Mouse (Mus musculus) embryonic stem cell, embryonic (primary cell): ENCODE results near the gene Rab38.

Source experiments
- CTCF ChIA-PET, 4 experiments: fragments of 300-600 bp in 2 of 4; fragments of 350-600 bp in 2 of 4; sonication (Branson Sonifier 250); formaldehyde crosslinking; loops; one replicate each; lab custom pipeline; 2022; ENCODE audit warnings: inconsistent platforms in 2 of 4; lab: Charles Lee
- POLR2A ChIA-PET, 4 experiments: fragments of 300-600 bp in 2 of 4; fragments of 350-600 bp in 2 of 4; sonication (Branson Sonifier 250); formaldehyde crosslinking; loops; one replicate each; lab custom pipeline; 2022; ENCODE audit warnings: antibody characterized with exemption in 4 of 4, inconsistent platforms in 1 of 4; lab: Charles Lee

The Rab38 gene

DNA sequence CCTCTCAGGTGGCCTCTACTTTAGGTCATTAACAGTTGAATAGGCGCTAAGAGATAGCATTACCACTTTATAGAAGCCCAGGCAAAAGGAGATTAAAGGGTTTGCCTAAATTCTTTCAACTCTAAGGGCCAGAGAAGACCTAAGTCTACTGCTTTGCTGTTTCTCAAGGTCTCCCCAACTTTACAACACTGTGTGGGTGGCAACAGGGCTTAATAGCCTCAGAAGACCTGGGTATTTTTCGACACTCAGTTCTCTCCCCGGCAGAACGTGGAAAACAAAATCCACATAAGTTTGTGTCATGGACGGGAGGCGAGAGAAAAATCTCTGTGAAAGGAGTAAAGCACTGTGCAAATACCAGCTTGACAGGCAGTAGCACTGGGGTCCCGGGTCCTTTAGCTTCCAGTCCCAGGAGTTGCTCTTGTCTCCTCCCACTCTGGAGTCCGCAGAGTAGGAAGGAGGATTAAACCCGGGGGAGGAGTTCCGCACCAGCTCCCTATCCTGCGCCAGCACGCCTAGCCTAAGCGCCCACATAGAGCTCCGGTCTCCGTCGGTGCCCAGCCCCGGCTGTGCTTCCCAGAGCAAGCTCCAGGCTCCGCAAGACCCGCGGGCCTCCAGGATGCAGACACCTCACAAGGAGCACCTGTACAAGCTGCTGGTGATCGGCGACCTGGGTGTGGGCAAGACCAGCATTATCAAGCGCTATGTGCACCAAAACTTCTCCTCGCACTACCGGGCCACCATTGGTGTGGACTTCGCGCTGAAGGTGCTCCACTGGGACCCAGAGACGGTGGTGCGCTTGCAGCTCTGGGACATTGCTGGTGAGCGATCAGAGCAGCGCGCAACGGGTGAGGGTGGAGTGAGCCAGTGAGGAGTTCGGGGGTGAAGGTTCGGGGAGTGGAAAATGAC lies at the start of gene Rab38:
Rab38 (plus strand) TSS at position 488 of the 906 bp plus-strand sequence.
- ChIA-PET POLR2A (interaction anchor here in 2 of 4 experiments (0.6 to 1.2 kb wide), 5 partner anchors 9 to 657 kb away, joined by 3 to 6 read pairs (median 4); no protein-coding TSS in a partner anchor), CTCF (no interaction called here)

DNA sequence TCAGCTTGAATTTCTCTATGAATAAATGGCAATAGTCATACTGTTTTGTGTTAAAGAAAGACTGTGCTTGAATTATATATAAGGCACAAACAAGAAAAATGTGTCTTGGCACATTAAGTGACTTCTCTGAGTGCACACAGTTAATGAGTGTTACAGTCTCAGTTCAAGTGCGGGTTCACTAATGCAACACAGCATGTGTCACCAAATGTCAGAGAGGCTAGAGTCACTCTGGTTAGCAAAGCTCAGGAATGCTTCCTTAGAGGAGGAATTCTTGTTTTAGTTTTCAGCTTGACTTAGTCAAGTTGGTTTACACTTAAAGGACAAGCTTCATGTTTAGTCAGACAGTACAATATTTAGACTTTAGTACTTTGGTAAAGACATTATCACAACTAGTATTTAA lies 35.5 kb upstream of the Rab38 start:
- ChIA-PET POLR2A (interaction anchor here in 1 of 4 experiments (0.6 kb wide), 1 partner anchor 1007 kb away, joined by 4 read pairs; no protein-coding TSS in a partner anchor), CTCF (no interaction called here)

DNA sequence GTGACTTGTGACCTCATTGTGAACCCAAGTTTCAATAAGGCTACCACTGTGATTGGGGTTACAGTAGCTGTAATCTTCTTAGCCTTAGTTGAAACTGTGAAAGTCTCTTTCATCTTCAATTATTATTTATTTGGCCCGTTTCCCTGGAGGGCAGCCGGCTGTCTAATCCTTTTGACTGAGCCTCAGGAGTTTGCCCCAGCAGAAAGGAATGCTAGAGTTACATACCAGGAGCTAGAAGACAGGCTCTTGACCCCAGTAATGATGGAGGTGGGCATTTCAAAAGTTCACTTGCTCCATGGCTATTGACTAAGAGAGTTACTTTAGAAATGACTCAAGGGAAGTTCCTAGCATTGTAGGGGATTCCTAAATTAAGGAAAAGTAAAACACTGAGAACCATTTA lies 34.3 kb upstream of the Rab38 start:
- ChIA-PET POLR2A (no interaction called here), CTCF (interaction anchor here in 1 of 4 experiments (0.6 kb wide), 1 partner anchor 773 kb away, joined by 3 read pairs; no protein-coding TSS in a partner anchor)

DNA sequence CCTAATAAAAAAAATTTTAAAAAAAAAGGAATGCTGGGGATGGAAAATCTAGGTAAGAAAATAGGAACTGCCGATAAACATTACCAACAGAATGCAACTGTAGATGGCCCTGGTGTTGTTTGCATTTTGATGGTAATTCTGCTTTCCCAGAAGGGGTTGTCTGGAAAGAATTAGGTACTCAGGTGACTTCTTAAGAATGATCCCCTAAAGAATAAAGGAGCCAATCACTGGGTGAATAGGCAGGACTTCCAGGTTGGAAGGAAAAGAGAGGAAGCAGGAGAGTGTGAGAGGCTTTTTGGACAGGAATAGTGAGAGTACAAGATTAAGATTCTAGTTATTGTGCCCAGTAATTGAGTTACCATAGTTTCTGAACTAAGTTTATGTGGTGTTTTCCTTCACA lies 24.8 kb upstream of the Rab38 start:
- ChIA-PET POLR2A (no interaction called here), CTCF (no interaction called here)

DNA sequence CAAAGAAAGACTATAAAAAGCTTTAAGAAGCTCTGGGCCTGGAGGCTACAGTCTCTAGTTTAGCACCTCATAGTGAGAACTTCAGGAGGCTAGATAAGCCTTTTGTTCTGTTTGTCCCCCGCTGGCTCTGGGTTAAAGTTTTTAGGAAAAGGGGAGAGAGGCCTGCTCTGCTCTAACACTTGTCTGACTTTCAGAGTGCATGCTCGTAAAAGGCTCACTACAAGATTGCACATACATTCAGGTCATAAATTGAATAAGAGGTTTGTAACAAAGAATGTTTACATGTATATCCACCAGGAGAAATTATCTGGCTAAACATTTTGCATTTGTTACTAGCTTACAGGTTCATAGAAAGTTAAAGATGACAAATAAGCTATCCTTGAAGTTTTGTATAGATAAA lies 23.6 kb upstream of the Rab38 start:
- CTCF ChIA-PET, result no interaction called here
- POLR2A ChIA-PET, result interaction anchor here in 1 of 4 experiments (0.5 kb wide), 1 partner anchor 1020 kb away, joined by 5 read pairs; no protein-coding TSS in a partner anchor

DNA sequence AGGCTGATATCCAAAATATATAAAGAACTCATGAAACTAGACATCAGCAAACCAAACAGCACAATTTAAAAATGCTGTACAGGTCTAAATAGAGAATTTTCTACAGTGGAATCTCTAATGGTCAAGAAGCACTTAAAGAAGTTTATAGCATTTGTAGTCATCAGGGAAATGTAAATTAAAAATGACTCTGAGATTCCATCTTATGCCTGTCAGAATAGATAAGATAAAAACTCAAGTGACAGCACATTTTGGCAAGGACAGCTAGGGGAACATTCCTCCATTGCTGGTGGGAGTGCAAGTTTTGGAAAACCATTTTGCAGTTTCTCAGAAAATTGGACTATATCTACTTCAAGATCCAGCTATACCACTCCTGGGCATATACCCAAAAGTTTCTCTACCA lies 8.3 kb upstream of the Rab38 start:
- CTCF ChIA-PET, result no interaction called here

DNA sequence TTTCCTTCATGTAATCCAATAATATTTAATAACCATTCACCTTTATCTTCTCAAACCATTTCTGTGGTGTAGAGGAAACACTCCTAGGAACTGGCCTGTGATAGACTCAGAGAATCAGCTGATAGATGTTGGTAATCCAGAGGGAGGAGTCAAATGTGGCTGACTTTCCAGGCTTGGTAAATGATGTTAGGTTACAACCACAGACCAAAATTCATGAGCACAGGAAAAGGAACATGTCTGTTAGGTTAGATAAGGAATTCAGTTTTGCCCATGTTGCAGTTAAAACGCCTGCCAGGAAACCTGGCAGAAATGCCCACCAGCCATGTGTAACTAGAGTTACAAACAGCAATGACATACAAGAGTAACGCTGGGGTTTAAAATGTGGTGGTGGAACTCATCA lies 6.2 kb upstream of the Rab38 start:
- POLR2A ChIA-PET, result no interaction called here
- CTCF ChIA-PET, result no interaction called here

More for the DNA sequence above, 8.3 kb upstream of the Rab38 start:
- POLR2A ChIA-PET, result interaction anchor here in 1 of 4 experiments (1.7 kb wide), 1 partner anchor 8 kb away, joined by 6 read pairs; the partner anchor contains the start of gene Rab38

DNA sequence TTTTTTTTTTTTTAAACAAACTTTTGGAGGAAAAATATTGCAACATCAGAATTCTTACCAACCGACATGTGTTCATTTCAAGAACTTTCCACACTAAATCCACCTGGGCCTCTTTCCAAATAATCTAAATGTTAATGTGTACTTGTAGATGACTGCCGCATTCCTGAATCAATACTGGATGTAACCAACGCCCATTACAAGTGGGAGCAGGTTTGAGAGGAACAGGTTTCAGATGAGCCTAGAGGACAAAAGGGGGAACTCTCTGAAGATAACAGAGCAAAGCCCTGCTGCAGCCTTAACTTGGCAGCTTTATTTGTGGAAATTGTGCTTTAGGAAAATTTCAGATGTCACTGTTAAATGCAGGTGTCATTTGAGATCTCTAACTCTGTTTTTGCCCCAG lies 4.3 kb upstream of the Rab38 start:
- ChIA-PET CTCF (no interaction called here), POLR2A (interaction anchor here in 1 of 4 experiments (0.6 kb wide), 1 partner anchor 10 kb away, joined by 5 read pairs; no protein-coding TSS in a partner anchor)

DNA sequence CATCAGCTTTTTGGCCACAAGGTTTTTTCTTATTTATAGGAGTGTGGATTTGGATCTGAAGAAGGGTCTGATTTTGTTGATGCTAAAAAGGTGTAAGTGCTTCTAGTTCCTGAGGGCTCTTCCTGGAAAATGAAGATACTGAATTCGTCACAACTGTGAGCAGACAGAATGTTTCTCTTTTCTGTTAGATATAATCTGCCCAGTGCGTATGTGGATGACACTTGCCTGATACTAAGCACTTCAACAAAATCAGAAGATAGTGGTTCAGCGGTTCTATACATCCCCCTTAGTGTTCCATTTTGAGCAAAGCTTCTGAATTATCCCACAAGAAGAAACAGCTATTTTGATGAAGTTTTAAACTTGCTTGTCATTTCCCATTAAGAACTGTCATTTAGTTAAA lies 2.6 kb upstream of the Rab38 start:
- CTCF ChIA-PET, result no interaction called here
- POLR2A ChIA-PET, result interaction anchor here in 1 of 4 experiments (1.0 kb wide), 1 partner anchor 44 kb away, joined by 3 read pairs; no protein-coding TSS in a partner anchor

DNA sequence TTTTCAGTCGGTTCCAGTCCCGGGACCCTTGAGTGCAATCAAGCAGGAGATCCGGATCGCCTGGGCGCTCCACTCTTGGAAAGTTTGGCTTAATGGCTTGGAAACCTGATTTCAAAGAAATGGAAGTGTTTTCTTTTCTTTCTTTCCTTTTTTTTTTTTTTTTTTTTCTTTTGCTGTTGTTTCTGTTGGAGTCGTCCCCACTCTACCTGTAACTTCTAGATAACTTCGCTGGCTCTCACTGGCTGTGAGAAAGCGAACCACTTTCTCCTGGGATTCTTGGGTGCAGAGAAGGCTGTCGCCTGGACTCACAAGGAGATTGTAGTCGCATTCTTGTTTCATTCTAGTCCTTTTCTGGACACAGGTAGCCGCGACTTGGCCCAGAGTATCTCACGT lies 615 bp downstream of the Rab38 start:
- POLR2A ChIA-PET, result interaction anchor here in 2 of 4 experiments (0.6 to 1.2 kb wide), 3 partner anchors 10 to 658 kb away, joined by 3 to 6 read pairs (median 4); no protein-coding TSS in a partner anchor

DNA sequence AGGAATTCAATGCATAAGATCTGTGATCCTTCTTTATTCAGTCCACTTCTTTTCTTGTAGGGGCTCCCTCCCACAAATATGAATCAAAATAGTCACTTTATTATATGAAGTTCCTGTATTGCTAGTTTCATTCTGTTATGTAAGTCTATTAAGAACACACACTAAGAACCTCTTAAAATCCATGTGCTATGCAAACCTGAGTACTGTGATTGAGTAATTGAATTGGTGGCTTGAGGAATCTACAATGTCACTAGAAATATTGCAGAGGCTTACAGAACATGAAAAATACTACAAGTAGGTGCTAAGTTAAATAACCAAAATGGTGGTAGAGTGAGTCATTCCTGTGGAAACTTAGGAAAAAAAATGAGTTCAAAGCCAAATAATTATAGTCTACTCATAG lies 10.2 kb downstream of the Rab38 start:
- POLR2A ChIA-PET, result no interaction called here

More for the DNA sequence above, 615 bp downstream of the Rab38 start:
- CTCF ChIA-PET, result no interaction called here

DNA sequence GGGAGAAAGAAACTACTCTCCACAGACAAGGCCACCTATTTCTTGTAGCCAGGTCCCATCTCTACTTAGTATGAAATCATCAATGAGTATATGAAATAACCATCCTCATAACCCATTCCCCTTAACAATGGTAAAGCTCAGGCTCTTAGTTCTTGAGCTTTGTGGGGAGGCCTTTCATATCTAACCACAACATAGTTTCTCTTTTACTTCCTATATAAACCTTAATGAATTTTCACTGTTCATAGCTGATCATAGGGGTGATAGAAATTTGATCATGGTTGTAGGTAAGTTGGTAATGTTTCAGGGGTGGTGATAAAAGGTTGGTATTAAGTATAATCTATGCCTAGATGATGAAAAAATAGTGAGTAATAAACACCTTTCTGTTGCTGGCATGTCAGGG lies 12.6 kb downstream of the Rab38 start:
- ChIA-PET CTCF (no interaction called here), POLR2A (no interaction called here)

More for the DNA sequence above, 10.2 kb downstream of the Rab38 start:
- CTCF ChIA-PET, result interaction anchor here in 1 of 4 experiments (0.6 kb wide), 1 partner anchor 149 kb away, joined by 4 read pairs; no protein-coding TSS in a partner anchor

DNA sequence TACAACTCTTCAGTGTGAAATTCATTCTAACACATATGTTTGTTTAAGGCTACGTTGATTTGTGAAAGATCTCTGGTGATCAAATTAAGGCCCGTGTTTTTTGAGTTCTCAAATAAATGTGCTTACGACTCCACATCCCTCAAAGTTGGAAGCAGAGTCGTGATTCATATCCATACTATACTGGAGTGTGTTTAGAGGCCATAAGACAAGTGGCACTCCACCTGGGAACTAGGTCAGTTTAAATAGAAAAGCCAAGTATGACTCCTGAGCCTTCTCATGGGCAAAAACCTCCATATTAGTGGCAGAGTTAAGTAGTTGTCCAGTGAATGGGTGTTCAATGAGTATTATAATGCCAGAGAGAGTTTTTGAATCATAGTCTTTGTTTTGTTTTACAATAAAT lies 13.4 kb downstream of the Rab38 start:
- ChIA-PET CTCF (no interaction called here), POLR2A (no interaction called here)

DNA sequence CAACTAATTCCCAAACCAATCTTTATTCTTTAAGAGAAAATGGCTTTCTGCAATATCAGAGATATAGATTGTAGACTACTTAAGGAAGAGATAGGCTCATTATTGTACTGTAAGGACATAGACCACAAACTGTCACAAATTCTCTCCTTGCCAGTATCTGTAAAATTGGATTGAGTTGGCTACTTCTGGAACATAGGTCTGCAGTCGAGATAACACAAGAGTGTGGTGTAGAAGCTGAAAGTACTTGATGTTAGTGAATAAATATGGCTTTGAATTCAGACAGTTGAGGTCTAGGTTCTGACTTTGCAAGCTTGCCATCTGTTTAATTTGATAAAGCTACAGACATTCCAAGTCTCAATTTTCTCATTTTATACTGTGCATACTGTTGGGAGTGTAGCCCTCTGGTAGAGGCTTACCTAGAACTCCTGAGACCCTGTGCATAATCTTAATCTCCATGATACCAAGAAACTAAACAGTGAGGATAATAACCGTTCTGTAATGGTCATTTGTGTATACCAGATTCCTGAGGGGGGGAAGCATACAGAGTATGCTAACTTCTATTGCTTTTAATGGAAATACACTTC lies 15.3 kb downstream of the Rab38 start:
- ChIA-PET CTCF (no interaction called here), POLR2A (no interaction called here)

DNA sequence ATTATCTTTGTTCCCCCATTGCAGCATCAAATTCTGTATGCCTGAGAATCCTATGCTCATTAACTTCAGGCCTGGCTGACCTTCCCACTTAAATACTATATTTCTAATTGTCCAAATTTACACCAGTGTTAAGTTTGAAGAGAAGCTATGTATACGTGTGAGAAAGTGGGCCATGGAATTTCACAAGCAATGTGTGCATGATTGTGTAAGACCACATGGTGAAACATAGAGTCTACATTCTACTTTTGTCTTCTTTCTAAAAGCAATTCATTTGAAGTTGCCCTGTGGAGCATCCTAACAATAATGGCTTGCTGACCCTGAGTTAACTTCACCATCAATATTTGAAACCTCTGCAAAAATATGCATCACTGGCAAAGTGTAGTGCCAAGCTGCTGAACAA lies 23.2 kb downstream of the Rab38 start:
- CTCF ChIA-PET, result no interaction called here
- POLR2A ChIA-PET, result no interaction called here

DNA sequence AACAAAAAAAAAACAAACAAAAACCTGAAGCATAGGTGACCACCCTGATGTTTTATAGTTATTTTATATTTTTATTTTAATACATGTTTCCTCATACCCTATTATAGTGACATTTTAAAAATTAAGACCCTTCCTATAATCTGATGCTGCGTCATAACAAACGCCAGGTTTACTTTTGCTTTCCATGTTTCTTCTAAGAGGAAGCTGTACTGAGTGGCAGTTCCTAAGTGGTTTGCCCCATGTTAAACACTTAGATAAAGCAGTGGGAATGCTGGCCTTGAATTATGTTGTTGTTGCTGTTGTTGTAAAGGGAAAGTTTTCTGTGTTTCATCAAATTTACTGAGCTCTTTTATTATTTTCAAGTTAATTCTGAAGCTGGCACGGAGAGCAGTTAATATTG lies 27.8 kb downstream of the Rab38 start:
- ChIA-PET POLR2A (no interaction called here), CTCF (no interaction called here)

DNA sequence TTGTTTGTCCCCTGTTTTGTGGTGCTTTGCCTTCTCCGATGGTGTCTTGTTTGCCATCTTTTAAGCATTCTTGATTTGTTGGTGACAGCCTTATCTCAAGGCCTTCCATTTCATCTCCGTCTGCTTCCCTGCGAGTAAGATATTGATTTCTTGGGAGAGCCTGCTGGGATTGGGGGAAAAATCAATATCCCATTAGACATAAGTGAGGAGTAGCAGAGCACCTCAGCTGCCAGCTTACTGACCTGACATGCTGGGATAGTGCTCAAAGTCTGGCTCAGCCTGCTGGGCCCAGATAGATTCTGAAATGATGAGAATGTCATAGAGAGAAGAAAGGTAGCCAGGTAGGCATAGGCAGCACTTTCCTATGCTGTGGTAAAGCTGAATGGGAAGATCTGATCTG lies 37.7 kb downstream of the Rab38 start:
- CTCF ChIA-PET, result no interaction called here

DNA sequence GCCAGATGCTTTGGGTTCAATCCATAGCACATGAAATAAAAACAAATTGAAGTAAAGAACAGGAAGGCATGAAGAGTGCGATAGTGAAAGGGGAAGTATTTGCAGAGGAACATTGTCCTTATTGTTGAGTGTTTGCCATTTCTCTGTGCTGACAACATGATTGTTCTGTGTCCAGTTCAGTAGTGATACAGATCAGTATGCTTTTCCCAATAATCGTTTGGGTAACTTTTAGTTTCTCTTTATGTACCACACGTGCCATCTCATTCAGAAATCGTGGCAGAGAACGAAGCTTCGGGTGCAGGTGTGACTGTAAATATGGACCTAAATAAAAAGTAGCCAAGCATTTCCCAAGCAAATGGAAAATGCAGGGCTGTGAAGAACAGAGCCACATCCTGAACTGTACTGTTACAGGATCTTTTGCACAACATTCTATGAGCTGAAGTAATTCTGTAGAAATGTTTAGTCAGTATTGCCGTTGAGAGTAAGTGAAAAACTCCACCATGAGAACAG lies 52.1 kb downstream of the Rab38 start:
- CTCF ChIA-PET, result no interaction called here
- POLR2A ChIA-PET, result no interaction called here

More for the DNA sequence above, 37.7 kb downstream of the Rab38 start:
- POLR2A ChIA-PET, result no interaction called here

DNA sequence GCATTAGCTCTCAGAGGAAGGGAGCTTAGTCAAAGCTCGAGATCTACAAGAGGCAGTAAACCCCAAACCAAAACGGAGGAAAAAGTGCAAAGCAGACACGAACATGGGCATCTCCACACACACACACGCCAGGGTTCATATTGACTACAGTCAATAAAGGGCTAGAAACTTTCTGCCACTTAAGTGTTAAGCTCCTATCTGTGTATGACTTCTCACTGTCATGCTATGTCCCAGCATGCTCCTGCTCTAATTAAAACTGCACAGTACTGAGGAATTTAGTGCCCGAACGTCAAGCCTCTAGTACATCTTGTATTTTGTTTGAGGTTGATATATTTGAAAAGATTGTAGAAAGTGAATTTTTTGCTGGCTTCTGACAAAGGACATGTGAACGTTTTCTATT lies 52.6 kb downstream of the Rab38 start:
- CTCF ChIA-PET, result no interaction called here
- POLR2A ChIA-PET, result no interaction called here

DNA sequence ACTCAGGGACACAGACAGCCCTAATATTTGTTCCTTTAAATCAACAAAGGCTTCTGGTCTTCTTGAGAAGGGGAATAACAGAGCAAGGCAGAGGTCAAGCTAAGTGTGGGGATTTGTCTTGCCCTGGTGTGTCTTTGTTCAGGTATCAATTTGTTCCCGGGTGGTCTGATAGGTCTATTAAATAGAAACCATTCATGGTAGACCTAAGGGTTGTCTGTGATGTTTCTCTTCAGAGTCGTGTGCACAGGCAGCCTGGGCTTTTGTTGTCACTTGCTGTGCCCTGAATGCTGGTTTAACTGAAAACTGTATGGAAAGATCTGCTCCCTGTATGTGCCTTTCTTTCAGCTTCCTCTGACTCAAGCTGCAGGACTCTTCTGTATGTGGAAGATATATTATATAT lies 60.9 kb downstream of the Rab38 start:
- ChIA-PET CTCF (no interaction called here), POLR2A (no interaction called here)
